Mouse (Mus musculus): ENCODE measurements around the gene Cldn13.

Gene Cldn13

DNA sequence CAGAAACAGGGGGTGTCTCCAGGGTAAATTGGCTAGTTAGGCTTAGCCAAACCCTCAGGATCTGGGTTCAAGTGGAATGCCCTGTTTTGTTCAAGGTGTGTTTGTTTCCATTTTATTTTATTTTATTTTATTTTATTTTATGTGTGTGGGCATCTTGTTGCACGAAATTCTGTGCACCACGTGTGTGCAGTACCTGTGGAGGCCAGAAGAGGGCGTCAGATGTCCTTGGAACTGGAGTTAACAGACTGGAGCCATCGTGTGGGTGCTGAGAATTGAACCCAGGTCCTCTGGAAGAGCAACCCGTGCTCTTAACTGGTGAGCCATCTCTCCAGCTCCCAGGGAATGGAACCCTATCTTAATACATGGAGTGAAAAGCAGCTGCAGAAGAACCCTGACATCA, 22.6 kb downstream of the Cldn13 start:
- no peak for DNase-seq (ENCODE audit: low spot score)

DNA sequence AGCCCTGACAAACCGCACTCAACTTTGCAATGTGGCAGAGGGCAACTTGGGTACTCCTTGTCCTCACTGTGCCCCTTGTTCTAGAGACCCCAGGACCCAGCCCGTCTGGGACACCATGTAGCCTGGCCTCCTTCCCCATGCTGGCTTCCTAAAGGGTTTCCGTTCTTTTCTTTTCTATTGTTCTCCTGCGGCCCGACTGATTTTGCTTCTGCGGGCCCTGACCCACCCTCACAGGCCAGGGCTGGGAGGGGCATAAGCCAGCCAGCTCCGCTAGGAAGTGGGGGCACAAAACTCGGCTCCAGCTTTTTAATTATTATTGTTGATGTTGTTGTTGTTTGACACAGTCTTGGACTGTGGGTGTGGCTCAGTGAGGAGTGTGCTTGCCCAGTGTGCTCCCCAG, 23.8 kb downstream of the Cldn13 start:
- no peak for DNase-seq (ENCODE audit: low spot score)

DNA sequence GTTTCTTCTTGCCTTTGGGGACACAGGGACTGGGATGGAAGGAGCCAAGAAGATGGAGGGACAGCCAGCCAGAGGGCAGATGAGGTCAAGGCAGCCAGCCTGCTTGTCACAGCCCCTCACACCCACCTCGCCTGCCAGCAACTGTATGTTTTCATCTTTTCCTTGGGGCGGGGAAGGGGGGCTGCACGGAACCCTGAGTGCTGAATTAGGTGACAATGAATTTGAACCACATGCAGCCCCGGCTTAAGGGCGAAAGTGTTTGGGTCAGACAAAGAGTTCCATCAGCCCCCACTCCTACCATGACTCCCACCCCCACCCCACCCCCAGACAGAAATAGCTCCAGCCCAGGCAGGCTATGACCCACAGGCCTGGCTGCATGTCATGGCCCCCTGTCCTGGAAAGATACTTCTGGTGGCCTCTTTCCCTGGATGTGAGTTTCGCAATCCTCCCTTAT, 24.7 kb downstream of the Cldn13 start:
- no peak for DNase-seq (ENCODE audit: low spot score)

DNA sequence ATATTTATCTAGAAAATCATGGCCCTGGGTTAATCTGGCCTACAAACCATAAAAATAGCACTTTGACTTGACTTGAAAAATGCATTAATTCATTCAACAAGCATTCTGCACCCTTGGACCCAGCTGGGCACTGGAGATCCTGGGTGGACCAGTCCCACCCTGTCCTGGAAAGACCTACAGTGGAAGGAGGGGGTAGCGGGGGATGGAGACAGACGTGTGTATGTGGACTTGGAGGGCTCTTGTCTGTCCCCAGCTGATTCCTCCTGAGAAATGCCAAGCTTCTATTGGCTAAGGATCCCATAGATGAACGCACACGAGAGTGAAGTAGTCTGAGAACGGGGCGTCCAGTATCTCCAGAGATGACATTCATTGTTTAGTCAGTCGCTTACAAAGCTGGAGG, 26.8 kb downstream of the Cldn13 start:
- DNase-seq (ENCODE audit: low spot score): no peak

DNA sequence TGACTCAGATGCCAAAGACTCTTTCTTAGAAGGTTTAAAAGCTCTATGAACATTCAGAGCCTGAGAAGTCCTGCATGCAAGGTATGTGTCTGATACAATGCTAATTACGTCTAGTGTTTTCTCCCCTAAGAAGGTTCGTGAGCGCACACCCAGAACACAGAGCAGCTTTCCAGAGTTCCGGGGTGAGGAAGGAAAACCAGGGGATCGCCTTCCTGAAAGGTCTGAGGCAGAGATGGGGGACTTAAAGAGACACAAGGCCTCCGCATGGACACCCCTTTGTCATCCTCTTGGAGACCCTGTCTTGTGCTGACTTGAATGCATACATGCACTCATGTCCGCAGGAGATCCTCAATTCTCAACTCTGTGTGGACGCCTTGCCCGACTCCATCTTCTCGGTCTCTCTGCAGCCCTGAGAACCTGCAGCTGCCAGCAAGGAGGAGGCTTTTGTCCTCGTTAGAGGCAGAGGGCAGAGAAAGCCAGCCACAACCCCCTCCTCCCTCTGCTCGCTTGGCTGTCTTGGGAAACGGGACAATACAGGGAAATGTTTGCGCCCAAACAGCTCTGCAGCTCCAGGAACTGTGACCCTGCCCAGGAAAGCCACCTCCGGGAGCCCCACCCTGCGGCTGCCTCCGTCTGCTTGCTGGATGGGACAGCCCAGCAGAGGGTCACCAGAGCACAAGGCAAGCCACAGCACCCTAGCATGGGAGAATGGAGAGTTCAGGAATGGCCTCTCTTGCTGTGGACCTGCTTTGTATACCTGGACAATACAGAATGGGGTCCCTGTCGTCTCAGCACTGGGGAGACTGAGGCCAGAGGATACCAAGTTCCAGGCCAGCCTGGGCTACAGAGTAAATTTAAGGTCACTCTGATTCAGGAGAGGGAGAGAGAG, 27.6 kb downstream of the Cldn13 start:
- DNase-seq (ENCODE audit: low spot score): no peak

DNA sequence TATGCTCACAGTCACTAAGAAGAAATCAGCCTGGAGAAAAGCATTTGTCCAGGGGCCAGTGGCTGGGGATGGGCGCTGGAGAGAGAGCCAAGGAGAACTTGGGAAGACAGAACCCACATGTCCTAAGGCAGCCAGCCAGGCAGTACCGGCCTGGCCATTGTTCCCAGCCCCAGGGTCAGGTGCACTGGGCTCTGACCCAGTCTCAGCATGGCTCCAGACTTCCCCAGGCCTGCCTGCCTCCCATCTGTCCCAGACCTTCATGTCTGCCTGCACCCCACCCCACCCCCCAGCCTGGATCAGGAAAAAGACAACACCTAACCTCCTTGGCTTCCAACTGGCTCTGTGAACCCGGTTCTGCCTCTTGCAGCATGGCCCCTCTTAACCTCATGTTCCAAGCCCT, 32.2 kb downstream of the Cldn13 start:
- no peak for DNase-seq (ENCODE audit: low spot score)

DNA sequence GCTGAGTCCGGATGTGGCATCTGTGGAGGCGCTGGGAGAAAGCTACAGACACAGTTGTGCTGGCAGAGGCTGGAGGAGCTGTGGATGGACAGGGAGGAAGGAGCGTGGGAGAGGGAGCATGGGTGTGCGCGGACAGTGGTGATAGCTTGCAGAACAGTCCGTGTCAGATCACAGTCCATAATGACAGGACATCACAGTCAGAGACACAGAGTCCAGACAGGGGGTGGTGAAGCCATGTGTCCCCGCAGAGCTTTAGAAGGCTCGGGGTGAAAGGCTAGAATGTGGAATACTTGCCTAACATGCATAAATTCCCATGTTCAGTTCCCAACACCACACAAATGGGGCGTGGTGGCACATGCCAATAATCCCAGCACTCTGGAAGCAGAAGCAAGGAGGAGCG, 38.5 kb downstream of the Cldn13 start:
- DNase-seq (ENCODE audit: low spot score): no peak

DNA sequence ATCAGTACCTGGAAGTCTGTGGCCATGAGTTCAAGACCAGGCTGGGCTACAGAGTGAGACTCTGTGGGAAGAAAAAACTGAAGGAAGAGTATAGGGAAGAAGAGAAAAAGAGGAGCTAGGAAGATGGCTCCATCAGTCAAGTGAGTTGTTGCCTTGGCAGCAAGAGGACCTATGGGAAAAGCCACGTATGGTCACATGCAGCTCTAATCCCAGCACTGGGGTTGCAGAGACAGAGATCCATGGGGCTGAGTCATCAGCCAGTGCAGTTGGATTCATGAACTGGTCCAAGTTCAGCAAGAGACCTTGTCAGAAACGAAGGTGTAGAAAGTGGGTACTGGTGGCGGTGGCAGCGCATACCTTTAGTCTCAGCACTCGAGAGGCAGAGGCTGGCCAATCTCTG, 40.1 kb downstream of the Cldn13 start:
- no peak for DNase-seq (ENCODE audit: low spot score)

DNA sequence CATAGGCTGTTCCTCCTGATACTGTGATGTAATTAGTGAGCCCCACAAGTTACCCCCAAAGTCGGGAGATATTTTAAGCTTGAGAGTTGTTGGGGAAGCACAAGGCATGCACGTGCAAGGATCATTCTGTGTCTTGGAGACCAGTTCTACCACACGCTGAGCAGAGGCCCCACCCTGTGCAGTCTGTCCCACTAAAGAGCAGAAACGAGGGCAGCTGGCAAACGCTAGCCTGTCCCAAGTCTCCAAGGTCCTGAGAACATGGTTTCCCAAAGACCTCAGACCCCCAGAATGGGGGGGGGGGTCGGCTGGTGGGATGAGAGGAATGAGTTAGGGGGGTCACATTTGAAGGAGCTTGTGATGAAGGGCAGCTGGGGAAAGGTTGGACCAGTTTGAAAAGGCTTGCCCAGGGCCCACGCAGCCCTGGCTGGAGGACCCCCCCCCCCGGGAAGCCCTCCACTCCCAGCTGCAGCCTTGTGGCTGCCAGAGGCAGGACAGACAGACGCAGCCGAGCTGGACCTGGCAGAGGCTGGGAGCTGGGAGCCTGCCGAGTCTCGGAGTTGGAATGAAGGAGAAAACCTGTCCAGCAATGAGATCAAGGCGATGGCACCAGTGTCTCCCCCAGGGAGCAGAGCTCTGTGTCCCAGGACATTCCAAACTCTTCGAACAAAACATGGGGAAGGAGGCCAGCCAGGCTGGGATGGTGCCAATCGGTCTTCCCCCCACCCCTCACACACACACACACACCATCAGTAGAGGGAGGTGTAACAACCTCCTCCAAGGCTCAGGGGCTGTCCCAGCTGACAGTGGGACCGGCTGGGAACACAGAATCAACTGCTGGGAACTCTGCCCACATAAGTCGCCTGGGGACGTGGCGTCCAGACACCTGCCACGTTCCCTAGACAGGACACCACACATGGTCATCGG, 41.1 kb downstream of the Cldn13 start:
- no peak for DNase-seq (ENCODE audit: low spot score)

DNA sequence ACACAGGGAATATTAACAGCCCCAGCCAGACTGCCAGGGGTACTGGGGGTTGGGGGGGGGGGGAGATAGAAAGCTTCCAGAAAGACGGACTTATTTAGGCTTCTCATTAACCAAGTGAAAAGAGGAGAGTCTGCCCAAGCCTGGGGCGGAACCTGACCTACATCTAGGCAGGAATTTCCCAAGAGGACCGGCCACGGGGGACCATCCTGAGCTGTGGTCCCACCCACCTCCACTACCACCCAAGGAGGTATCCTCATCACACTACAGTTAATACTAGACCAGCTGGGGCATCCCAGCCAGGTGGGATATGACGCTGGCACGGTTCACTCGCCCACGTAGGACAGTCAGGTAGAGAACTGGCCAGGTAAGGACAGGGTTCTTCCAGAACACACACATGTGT, 42.3 kb downstream of the Cldn13 start:
- DNase-seq (ENCODE audit: low spot score): no peak

DNA sequence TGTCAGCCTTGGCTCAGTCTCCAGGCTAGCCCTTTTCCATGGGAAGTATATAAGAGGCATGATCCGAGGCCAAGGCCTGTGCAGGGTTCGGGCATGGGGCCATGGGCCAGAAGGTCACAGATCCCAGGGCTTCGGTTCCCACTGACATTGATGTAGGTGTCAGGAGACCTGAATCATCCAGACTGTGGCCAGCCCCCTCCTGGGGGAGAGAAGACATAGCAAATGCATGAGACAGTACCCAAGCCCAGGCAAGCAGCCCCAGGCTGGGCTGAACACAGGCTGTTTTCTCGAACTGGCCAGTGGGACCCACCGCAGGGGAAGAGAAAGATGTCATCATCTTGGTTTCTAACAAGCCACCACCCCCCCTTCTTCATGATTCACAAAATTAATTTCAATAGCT, 42.7 kb downstream of the Cldn13 start:
- DNase-seq (ENCODE audit: low spot score): no peak

DNA sequence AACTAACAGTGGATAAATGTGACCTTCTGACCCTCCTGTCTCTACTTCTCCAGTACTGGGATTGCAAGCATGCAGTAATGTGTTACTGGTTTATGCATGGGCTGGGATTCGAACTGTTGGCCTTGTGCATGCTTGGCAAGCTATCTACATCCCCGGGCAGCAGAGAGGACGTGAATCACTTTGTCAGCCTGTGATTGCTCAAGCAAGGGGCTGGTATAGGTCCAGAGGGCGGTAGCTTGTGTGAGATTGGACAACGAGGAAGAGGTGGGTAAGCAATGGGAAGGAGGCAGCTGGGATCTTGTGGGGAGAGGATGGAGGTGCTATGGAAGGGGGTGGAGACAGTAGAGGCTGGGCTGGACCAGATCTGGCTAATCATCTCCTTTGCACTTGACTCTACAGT, 46.8 kb downstream of the Cldn13 start:
- no peak for DNase-seq (ENCODE audit: low spot score)

DNA sequence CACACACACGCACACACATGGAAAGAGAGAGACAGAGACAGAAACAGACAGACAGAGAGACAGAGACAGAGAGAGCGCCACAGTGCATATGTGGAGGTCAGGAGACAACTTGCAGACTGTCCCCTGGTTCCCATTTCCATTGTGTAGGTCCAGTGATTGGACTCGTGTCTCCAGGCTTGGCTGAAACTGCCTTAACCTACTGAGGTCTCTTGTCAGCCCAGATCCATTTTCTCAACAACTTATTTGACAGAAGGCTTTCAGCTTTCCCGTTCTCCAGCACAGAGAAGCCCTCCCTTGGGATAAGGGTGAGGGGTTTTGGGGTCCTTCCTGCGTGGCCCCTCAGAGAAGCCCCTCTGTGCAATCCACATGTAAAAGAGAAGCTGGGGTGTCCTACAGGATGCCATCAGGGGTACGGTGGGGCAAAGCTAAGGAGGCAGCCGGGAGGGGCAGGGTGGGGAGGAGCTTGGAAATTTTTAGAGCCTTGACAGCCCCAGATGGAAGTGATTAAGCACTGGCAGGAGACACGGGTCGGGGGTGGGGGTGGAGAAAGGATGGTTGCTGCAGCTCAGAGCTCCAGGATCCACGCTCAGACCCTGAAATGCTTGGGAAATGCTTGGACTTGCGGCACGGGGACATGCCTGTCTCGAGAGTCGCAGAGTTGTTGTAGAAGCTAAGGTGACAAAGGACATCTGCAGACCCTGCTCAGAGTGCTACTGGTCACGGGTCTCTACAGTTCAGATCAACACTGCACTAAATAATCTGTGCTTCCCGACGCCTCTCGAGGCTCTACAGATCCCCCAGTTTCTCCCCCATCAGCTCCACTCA, 47.8 kb downstream of the Cldn13 start:
- DNase-seq (ENCODE audit: low spot score): no peak

DNA sequence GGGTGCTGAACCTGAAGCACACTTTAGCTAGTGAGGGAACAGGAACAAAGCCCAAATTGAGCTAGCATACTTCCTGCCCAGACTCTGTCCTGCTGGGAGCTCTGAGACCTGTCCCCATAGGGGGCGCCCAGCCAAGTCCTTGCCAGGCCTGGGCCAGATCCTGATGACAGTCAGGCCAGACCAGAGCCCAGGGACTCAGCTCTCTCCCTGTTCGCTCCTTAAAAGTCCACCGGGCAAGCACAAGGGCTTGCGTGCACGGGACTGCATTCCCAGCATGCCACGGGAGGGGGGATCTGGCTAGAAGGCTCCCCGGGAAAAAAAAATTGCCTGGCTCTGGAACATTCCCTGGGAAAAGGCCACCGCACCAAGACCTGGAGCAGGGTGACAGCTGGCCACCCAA, 50.2 kb downstream of the Cldn13 start:
- DNase-seq (ENCODE audit: low spot score): no peak

Measured in c-Kit-positive CD71-positive TER-119-positive erythroid progenitor cells, embryonic 14.5 days (primary cell).